Mouse (Mus musculus): ENCODE measurements around the gene Apbb2. TPM values are rescaled to one million over a fixed set of nuclear protein-coding genes. Genes with fewer than 3 reads are reported as not detected.
A peak's percentile ranks its signal among the peaks of the same experiment; 100 is the strongest.

Apbb2 gene
- polyA plus RNA-seq, 1 experiment from 2014 or later = 63.9 TPM

GRCm38 (mm10) chr5:66528567-66528966 lies 90.0 kb downstream of the Apbb2 start:
- peak overlapping the region; percentile 95 for H3K27ac ChIP-seq
- WGBS = 20% methylated on average over 7 of the region's 7 CpGs
- H3K4me3 ChIP-seq = no peak overlapping the region
- peaks cover 90% of the 10 kb centered on the region for H3K4me1 ChIP-seq
- H3K4me2 ChIP-seq (replicated peaks) = peak overlapping the region; percentile 27; the same call in 1 of the 2 replicates
- no peaks in the 10 kb centered on the region for H3K36me3 ChIP-seq
- no peaks in the 10 kb centered on the region for H3K9me3 ChIP-seq
- peak; percentile 90 for ATAC-seq (ENCODE audit: low FRiP score, low read depth)
- no peaks in the 10 kb centered on the region for H3K27me3 ChIP-seq
- no peak overlapping the region for H3K9ac ChIP-seq

DNA sequence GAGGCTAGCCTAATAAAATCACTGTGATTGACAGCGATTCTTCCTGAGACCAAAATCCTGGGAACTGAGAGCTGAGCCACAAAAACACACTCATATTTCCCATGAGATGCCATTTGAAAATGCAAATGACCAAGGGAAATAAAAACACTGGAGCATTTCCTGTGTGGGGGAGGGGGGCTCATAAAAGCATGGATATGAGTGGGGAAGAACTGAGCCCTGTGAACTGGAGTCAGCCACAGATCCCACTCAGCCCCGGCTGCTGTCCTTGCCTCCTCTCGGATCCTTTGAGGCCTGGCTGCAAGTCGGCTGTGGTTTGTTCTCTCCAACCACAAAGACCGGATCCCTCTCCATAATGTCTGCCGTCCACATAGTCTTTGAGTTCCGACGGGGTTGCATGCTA lies 91.5 kb downstream of the Apbb2 start:
- peaks cover 78% of the 10 kb centered on the region for H3K4me1 ChIP-seq
- 36% methylated on average over 8 of the region's 8 CpGs for WGBS
- H3K4me2 ChIP-seq (replicated peaks) = no peak overlapping the region
- no peak overlapping the region for H3K4me3 ChIP-seq
- no peaks in the 10 kb centered on the region for H3K27me3 ChIP-seq
- H3K36me3 ChIP-seq = no peaks in the 10 kb centered on the region
- H3K9me3 ChIP-seq = no peaks in the 10 kb centered on the region
- H3K9ac ChIP-seq = peak overlapping the region; percentile 8; the same call in 1 of the 2 replicates
- H3K27ac ChIP-seq = peak overlapping the region; percentile 95
- no peak for ATAC-seq (ENCODE audit: low FRiP score, low read depth)

DNA sequence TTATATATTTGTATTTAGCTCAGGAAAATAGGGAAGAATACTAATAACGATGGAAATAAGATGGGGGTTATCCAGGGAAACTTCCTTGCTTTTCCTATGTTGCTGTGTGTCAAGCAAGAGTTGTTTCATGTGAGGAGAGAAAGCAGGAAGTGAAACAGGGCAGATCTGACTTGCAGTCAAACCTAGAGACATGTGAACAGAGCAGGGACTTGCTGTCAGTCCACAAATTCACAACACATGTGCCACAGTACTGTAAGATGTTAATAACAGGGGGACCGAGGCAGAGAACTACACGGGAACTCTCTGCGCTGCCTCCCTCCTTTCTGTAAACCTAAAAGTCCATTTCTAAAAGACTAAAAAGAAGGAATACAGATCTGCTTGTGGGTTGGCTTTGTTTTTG lies 93.6 kb downstream of the Apbb2 start:
- whole genome bisulfite sequencing = 57% methylated on average over 4 of the region's 4 CpGs
- peaks cover 58% of the 10 kb centered on the region for H3K4me1 ChIP-seq
- peak overlapping the region; percentile 10; the same call in 1 of the 2 replicates for H3K27ac ChIP-seq

DNA sequence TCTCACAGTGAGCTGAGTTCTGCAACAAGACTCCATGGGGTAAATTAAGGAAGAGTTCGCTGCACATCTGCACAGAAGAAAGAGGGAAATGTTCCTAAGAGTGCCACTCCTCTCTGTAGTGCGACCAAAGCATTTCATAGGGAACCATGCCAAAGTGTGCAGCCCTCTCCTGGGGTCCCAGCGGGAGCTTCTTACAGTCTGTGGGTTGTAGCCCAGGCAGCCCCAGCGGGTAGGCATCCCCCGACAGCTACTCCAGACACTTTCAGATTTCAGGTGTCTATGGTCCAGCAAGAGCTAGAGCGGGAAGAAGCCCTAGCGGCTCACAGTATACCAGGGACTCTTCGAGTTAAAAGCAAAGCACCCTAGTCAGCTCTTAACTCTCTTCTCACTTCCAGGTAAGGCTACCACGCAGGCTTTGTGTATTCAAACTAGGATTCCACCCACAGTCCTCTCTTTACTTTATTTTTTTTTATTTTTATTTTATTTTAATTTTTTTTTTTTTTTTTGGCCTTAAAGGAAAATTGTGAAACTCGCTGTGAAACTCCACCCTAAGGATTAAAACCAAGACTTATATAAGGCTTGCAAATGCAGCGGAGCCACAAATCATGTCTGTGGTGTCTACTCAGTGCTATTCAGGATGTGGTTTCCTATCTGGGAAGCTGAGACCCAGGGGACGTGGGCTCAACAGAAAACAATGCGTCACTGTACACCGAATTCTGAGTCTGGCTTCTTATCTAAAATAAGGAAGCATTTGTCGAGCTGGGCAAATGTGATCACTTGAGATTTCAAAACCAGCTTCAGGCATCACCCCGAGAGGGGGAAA lies 94.7 kb downstream of the Apbb2 start:
- ATAC-seq (ENCODE audit: low FRiP score, low read depth) = no peak
- Histone ChIP-seq H3K27ac (peak overlapping the region; percentile 63; the same call in 1 of the 2 replicates), H3K4me2 (replicated peaks) (no peak overlapping the region; the same call in 1 of the 2 replicates), H3K4me3 (no peak overlapping the region), H3K27me3 (no peaks in the 10 kb centered on the region), H3K36me3 (no peaks in the 10 kb centered on the region), H3K9me3 (no peaks in the 10 kb centered on the region), H3K9ac (no peak overlapping the region), H3K4me1 (peaks cover 55% of the 10 kb centered on the region)
- 71% methylated on average over 16 of the region's 16 CpGs for WGBS

More for the DNA sequence above, 93.6 kb downstream of the Apbb2 start:
- Histone ChIP-seq H3K4me2 (replicated peaks) (no peak overlapping the region), H3K4me3 (no peak overlapping the region), H3K9me3 (no peaks in the 10 kb centered on the region), H3K27me3 (no peaks in the 10 kb centered on the region), H3K9ac (no peak overlapping the region), H3K36me3 (no peaks in the 10 kb centered on the region)
- ATAC-seq (ENCODE audit: low FRiP score, low read depth) = no peak

- no peak overlapping the region for H3K4me3 ChIP-seq
- H3K9ac ChIP-seq = no peak overlapping the region
- no peak overlapping the region for H3K27ac ChIP-seq
- no peaks in the 10 kb centered on the region for H3K27me3 ChIP-seq
- no peak overlapping the region for H3K4me2 ChIP-seq (replicated peaks)
- no peaks in the 10 kb centered on the region for H3K36me3 ChIP-seq
- ATAC-seq (ENCODE audit: low FRiP score, low read depth) = no peak
- H3K4me1 ChIP-seq = peaks cover 50% of the 10 kb centered on the region
- 67% methylated on average over 2 of the region's 2 CpGs for WGBS
- no peaks in the 10 kb centered on the region for H3K9me3 ChIP-seq
Observed at GRCm38 (mm10) chr5:66521250-66521649, 97.3 kb downstream of the Apbb2 start.

DNA sequence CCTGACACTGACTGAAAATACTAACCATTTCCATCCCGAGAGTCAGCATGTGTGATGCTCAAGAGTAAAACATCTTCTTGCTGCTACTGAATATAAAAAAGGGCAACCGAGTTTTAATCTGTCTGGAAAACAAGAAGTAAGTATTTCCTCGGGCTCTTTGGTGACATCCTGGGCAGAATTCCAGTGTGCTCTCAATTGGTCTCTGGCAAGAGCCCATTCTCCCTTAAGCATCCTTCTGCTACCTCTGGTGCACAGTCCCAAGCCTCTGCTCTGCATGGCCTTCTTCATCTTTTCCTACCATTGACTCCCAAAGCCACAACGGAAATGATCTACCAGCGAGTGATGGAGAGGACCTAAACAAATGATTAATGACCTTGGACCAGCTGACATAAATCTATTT lies 99.1 kb downstream of the Apbb2 start:
- no peak for ATAC-seq (ENCODE audit: low FRiP score, low read depth)

GRCm38 (mm10) chr5:66518411-66519006 lies 100.1 kb downstream of the Apbb2 start:
- peaks cover 46% of the 10 kb centered on the region for H3K4me1 ChIP-seq
- peak overlapping the region; percentile 84; the same call in 1 of the 2 replicates for H3K27ac ChIP-seq
- WGBS = 41% methylated on average over 14 of the region's 14 CpGs
- no peak overlapping the region for H3K4me3 ChIP-seq
- peak; percentile 46; the same call in 1 of the 2 replicates for ATAC-seq (ENCODE audit: low FRiP score, low read depth)
- H3K36me3 ChIP-seq = no peaks in the 10 kb centered on the region
- H3K27me3 ChIP-seq = no peaks in the 10 kb centered on the region
- peak overlapping the region; percentile 10; the same call in 1 of the 2 replicates for H3K4me2 ChIP-seq (replicated peaks)
- no peak overlapping the region for H3K9ac ChIP-seq
- H3K9me3 ChIP-seq = no peaks in the 10 kb centered on the region

More for the DNA sequence above, 99.1 kb downstream of the Apbb2 start:
- Histone ChIP-seq H3K9me3 (no peaks in the 10 kb centered on the region), H3K4me2 (replicated peaks) (no peak overlapping the region), H3K9ac (no peak overlapping the region), H3K27ac (no peak overlapping the region), H3K4me1 (peaks cover 51% of the 10 kb centered on the region), H3K4me3 (no peak overlapping the region), H3K36me3 (no peaks in the 10 kb centered on the region), H3K27me3 (no peaks in the 10 kb centered on the region)
- 73% methylated on average over 5 of the region's 5 CpGs for WGBS

- Histone ChIP-seq H3K4me1 (peaks cover 44% of the 10 kb centered on the region), H3K4me2 (replicated peaks) (no peak overlapping the region), H3K9me3 (no peaks in the 10 kb centered on the region), H3K9ac (no peak overlapping the region), H3K36me3 (no peaks in the 10 kb centered on the region), H3K27ac (peak overlapping the region; percentile 84), H3K27me3 (no peaks in the 10 kb centered on the region), H3K4me3 (no peak overlapping the region)
- ATAC-seq (ENCODE audit: low FRiP score, low read depth) = peak; percentile 33; the same call in 1 of the 2 replicates
- WGBS = 35% methylated on average over 6 of the region's 6 CpGs
Observed at GRCm38 (mm10) chr5:66517503-66517902, 101.1 kb downstream of the Apbb2 start.

- Histone ChIP-seq H3K4me3 (no peak overlapping the region), H3K27ac (no peak overlapping the region), H3K27me3 (no peaks in the 10 kb centered on the region), H3K4me1 (peaks cover 47% of the 10 kb centered on the region), H3K4me2 (replicated peaks) (no peak overlapping the region), H3K9me3 (no peaks in the 10 kb centered on the region), H3K9ac (no peak overlapping the region), H3K36me3 (no peaks in the 10 kb centered on the region)
- 82% methylated on average over 8 of the region's 8 CpGs for WGBS
- no peak for ATAC-seq (ENCODE audit: low FRiP score, low read depth)
Observed at GRCm38 (mm10) chr5:66516311-66516710, 102.3 kb downstream of the Apbb2 start.

DNA sequence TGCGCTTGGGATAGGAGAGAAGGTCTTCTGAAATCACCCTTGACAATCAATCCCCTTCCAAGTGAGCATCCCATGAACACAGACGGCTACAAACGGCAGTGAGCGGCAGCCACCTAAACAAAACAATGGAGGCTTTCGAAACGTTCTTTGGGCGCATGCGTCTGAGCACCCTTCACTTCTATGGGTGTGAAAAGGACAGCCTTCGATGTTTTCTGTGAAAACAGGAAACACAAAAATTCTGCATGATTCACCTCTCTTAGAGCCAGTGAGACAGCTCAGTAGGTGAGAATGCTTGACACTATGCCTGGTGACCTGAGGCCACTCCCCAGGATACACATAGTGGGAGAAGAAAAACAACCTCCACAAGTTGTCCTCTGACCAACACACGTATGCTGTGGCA lies 103.3 kb downstream of the Apbb2 start:
- peak overlapping the region; percentile 16; the same call in 1 of the 2 replicates for H3K27ac ChIP-seq
- WGBS = 83% methylated on average over 10 of the region's 10 CpGs

GRCm38 (mm10) chr5:66514659-66515058 lies 103.9 kb downstream of the Apbb2 start:
- 38% methylated on average over 6 of the region's 6 CpGs for WGBS
- no peak overlapping the region; the same call in 1 of the 2 replicates for H3K27ac ChIP-seq
- no peaks in the 10 kb centered on the region for H3K36me3 ChIP-seq
- no peak overlapping the region for H3K4me2 ChIP-seq (replicated peaks)
- H3K9ac ChIP-seq = no peak overlapping the region
- H3K27me3 ChIP-seq = no peaks in the 10 kb centered on the region
- ATAC-seq (ENCODE audit: low FRiP score, low read depth) = no peak
- H3K4me1 ChIP-seq = peaks cover 61% of the 10 kb centered on the region
- H3K9me3 ChIP-seq = no peaks in the 10 kb centered on the region
- no peak overlapping the region for H3K4me3 ChIP-seq

More for the DNA sequence above, 103.3 kb downstream of the Apbb2 start:
- Histone ChIP-seq H3K9ac (no peak overlapping the region), H3K4me3 (no peak overlapping the region), H3K9me3 (no peaks in the 10 kb centered on the region), H3K4me2 (replicated peaks) (no peak overlapping the region), H3K36me3 (no peaks in the 10 kb centered on the region), H3K4me1 (peaks cover 56% of the 10 kb centered on the region), H3K27me3 (no peaks in the 10 kb centered on the region)
- ATAC-seq (ENCODE audit: low FRiP score, low read depth) = no peak

- peaks cover 64% of the 10 kb centered on the region for H3K4me1 ChIP-seq
Observed at GRCm38 (mm10) chr5:66513412-66513811, 105.2 kb downstream of the Apbb2 start.

More at GRCm38 (mm10) chr5:66513412-66513811, 105.2 kb downstream of the Apbb2 start:
- Histone ChIP-seq H3K9ac (no peak overlapping the region), H3K27me3 (no peaks in the 10 kb centered on the region), H3K27ac (no peak overlapping the region), H3K9me3 (no peaks in the 10 kb centered on the region), H3K36me3 (no peaks in the 10 kb centered on the region), H3K4me3 (no peak overlapping the region), H3K4me2 (replicated peaks) (no peak overlapping the region)
- no peak for ATAC-seq (ENCODE audit: low FRiP score, low read depth)

Data from limb, embryonic 13.5 days (tissue).